Mouse (Mus musculus) naive thymus-derived CD4-positive, alpha-beta T cell, adult 2 months (primary cell): ENCODE data around the gene Taf1b.

Source experiments
- DNase-seq: peaks from one replicate; pipeline ENCODE4 v3.0.0-alpha.2; 2011; ENCODE audit warnings: low read depth

Gene Taf1b

DNA sequence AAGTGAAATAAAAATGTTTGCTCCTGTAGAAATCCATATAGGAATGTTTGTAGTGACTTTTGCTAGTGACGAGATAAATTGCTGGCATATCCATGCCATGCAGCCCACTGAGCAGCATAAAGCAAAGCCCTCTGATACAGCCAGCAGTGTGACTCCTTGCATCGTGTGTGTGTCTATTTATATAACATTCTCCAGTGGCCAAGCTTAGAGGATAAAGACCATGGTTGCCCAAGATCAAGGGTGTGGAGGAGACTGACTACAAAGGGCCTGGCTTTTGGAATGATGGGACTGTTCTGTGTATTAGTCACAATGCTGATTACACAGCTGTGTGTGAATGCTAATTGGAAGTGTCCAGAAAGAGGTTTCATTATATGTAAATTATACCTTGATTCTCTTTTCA, 54.4 kb downstream of the Taf1b start:
- no peak for DNase-seq

GRCm38 (mm10) chr12:24555976-24556375, 57.8 kb downstream of the Taf1b start:
- DNase-seq: no peak

DNA sequence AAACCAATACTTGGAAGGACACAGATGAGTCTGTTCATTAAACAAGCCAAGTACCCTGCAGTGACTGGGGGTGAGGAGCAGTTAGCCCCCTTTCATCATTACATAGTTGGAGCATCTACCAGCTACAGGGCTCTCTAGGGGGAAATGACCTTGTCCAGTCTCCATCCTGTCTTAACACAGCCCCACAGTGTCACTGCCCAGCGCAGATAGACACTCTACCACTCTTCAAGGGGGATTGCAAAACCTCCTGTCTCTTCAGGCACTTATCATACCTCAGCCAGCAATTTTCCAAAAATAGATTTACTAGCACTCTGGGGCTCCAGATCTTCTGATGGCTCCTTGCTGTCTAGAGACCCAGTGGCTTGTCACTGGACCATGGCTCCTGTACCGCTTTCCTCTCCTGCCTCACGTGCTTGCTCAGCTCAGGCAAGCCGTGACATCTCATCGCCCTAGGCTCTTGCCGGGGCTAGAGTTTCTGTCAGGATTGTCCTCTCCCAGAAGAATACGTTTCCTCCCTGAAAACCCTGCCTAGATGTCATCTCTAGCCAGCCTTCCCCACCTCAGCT, 65.3 kb downstream of the Taf1b start:
- no peak for DNase-seq

DNA sequence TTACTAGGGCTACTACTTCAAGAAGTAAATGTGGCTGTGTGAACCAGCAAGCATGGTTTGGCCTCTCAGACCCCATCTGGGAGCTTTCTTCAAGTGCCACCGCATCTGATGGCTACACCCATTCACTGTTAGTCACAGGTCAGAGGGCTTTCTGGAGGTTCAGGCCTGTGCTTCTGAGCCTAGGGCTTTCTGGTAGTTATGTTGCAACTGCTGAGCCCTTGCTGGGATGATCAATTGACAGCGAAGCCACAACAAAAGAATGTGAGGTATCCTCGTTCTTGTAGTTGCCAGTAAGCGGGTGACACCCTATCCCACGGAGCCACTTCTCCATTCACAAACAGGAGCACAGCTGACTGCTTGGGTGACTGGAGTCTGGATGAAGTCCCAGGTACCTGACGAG, 67.2 kb downstream of the Taf1b start:
- peak; percentile 25 for DNase-seq

DNA sequence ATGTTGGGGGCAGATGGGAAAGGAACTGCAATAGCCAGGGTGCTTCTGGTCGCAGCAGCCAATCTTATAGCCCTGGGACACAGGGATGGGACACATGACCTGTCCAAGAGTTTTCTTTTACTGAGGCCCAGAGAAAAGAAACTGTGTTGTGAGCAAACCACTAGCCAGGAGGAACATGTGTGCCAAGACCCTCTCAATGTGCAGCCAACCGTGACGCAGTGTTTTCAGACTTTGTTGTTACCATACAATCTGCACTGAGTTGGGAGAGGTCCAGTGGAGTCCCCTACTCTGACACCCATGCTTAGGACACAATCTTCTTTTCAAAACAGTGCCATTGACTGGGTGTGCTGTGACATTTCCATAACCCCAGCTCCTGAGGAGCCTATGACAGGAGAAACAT, 69.4 kb downstream of the Taf1b start:
- DNase-seq: no peak

DNA sequence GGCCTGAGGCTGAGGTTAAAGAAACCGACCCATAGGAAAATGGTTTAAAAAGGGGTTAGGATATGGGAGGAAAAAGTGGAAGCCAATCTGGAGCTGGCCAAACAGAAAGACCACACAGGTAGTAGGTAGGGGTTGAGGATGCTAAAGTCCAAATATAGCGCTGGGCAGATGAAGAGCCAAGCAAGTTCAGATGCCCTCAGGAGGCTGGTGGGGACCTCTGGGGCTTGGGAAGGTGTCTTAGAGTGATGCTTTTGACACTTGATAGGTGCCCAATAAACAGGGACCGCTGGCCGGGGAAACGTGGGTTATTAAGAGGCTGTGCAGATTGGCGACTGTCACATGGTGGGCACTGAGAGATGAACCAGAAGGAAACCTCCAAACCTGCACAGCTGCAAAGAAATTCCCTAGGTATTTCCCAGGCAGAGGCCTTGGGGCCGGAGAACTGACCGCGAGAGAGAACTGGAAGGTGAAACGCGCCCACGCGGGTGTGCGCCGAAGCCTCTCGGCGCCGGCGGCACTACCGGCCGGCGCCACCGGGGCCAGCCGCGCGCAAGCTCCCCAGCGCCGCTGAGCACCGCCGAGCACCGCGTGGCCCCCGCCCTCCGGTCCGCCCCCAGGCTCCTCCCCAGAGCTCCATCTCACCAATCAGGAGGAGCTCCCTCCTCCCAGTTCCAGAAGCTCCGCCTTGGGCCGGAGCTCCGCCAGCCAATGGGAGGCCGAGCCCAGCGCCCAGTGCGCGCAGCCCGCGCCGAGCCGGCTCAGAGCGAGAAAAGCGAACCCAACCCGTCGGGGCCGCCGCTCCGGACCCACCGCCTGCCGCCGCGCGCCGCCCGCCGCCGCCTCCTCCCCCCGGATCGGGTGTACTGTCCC, 73.6 kb downstream of the Taf1b start, which contains the start of gene Grhl1:
Gene Grhl1 (plus strand): TSS at position 761 of the 870 bp plus-strand sequence.
- peak; percentile 93 for DNase-seq

- peak; percentile 47 for DNase-seq
These were observed 74.5 kb downstream of the Taf1b start for GRCm38 (mm10) chr12:24572421-24573274.

DNA sequence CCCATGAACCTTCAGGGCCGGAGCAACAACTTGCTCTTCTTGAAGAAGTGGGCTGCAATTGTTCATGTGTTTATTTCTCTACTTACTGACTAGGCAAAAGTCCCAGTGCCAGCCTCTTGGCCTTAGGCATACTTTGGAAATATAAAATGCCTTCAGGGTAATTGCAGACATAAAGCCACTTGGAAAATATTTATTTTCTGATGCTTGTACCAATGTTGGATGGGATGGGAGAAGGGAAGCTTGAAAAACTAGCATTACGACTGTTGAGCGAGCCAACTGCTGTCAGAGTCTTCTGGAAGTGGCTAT, 75.1 kb downstream of the Taf1b start:
- no peak for DNase-seq

GRCm38 (mm10) chr12:24574870-24575269, 76.7 kb downstream of the Taf1b start:
- DNase-seq: no peak

- no peak for DNase-seq
These were observed 82.3 kb downstream of the Taf1b start for GRCm38 (mm10) chr12:24580452-24580851.

- no peak for DNase-seq
These were observed 83.0 kb downstream of the Taf1b start for GRCm38 (mm10) chr12:24580996-24581683.

GRCm38 (mm10) chr12:24583653-24584052, 85.5 kb downstream of the Taf1b start:
- DNase-seq: no peak

DNA sequence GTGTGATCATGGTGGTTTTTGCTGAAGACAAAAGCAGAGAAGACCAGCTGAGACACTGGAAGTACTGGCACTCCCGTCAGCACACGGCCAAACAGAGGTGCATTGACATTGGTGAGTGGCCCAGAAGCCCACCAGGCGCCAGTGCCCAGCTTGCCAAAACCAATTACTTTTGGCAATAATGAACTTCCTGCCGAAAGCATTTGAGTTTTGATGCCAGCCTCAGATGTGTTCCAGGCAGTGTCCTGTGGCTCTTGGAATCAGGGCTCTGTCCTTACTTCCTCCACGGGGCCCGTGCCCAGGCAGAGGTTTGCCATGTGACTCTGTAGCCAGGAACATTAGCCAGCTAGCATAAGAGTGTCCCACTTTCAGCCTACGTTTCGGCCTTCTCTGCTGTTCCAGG, 86.7 kb downstream of the Taf1b start:
- no peak for DNase-seq

DNA sequence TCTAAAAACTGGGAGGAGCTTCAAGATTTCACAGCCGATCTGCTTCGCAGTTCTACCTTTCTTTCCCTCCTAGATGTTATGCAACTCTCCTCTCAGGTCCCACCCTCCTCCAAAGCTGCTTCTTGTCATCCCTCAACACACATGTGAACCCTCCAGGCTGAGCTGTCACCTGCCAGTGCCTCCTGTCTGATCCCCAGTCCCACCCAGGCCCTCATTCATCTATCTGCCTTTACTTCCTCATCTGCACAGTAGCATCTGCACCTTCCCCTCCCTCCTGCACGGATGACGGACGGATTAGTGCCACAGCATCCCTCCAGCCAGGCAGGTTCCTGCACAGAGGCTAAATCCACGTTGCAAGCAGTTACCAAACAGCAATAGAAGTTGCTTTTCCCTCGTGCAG, 88.0 kb downstream of the Taf1b start:
- no peak for DNase-seq

DNA sequence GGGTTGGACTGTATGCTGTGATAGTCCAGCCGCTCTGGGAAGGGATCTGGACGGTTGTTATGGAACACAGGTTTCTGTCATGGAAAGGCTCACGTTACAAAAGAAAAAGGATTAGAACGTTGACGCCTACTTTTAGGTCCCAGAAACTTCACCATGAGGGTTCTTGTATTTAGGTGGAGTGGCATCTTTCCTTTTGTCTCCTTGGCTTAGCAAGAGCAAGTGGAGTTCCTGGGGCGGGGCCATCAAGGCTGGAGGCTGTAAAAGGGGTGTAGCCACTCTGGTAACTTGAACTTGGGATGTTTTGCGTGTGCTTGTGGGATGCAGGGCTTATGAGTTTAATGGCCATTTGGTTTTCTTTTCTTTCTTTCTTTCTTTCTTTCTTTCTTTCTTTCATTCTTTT, 92.2 kb downstream of the Taf1b start:
- DNase-seq: no peak

DNA sequence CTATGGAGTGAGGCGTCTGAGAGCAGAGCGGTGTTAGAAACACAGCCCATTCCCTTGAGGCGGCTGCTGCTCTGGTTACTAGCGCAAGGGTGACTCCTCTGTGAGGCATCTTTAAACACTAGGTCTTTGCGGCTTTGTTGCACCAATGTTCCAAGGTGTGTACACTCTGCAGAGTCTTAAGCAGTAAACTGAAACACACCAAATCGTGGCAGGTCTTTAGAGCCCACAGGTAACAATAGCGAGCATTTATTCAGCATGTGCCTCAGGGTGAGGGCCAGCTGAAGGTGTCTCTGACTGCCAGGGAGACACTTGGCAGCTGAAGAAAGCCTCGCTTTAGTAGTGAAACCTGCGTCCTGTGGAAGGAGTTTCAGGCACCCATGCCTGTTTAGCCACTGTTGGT, 93.9 kb downstream of the Taf1b start:
- peak; percentile 19 for DNase-seq

DNA sequence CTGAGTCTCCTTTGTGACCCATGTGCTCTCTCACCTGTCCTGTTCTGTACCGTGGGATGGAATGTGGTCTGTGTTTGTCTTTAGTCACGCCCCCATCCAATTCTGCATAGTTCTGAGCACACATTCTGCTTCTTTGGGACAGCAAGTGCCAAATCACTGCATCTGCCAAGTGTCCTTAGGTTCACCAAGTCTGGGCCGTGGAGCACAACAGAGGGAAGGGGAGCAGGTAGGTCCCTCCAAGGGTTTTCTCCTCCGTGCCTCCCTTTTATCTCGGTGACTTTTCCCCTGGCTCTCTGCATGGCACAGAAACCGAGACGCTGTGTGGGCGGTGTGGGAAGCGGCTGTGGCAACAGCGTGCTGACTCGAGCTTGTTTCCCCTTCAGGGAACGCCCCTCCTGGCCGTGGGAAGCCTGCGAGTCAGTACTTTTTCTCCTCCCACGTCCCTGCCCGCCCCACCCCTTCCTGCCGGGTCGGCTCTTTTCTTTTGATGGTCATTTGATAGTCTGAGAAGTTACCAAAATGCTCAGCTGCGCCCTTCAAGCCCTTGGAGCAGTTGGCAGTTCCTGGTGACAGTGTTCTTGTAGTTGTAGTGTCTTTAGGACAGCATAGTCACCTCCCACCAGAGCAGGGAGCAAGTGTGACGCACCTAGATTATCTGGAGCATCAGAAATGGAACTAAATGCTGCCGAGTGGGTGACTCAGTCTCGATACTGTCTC, 95.0 kb downstream of the Taf1b start:
- DNase-seq: peak; percentile 87

GRCm38 (mm10) chr12:24597376-24597775, 99.2 kb downstream of the Taf1b start:
- no peak for DNase-seq

DNA sequence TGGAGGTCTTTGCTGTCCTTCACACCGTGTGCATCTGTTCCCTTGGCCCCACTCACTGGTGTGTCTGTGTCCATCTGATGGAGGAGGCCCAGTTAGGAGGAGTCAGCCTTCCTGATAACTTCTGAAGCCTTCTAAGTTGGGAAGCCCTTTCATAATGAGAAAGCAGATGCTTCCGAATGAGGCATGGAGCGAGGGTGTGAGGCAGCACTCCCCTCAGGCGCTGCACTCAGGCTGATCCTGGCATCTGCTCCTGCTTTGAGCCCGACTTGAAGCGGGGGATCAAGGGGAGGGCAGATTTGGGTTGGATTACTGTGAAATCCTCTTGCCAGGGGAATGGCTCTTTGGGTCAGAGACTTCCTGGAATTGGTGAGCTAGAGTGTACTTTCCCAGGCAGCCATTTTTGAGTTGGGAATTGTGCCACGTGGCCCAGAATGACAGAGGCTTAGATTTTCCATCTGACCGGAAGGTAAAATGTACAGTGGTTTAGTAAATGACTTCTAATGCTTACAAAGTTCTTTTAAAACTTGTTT, 101.3 kb downstream of the Taf1b start:
- DNase-seq: no peak

DNA sequence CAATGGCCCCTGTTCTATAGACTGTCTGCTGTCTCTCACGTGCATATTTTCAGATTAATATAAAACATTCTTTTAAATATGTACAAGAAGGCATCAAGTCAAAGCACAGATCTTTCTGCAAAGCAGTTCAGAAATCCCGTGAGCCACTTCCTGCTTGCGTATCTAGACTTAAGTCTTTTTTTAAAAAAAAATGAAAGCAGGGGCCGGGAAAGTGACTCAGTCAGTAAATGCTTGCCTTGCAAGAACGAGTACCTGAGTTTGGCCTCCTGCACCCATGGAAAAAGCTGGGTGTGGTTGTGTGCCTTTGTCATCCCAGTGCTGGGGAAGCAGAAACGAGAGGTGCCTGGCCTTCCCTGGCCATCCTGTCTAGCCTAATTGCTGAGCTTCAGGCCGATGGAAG, 101.9 kb downstream of the Taf1b start:
- DNase-seq: peak; percentile 64

GRCm38 (mm10) chr12:24600806-24601205, 102.6 kb downstream of the Taf1b start:
- peak; percentile 90 for DNase-seq
